Mouse (Mus musculus): ENCODE measurements around the gene Syngr3.

DNA sequence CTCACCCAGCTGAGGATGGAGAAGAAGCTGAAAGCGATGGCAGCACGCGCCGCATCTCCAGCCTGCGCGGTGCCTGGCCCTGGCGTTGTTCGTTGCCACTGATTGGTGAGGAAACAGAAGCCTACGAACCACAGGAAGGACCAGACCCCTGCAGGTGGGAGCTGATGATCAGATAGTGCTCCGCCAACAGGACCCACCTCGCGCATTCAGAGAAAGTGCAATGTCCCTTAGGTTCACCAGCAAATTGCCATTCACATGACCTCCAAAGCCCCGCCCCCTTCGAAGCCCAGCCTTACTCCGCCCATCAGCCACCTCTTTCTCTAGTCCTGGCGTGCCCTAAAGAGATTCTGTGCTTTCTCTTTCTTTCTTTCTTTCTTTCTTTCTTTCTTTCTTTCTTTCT, 3.2 kb downstream of the Syngr3 start:
- TF ChIP-seq SMC3 (IDR thresholded peaks at IDR 0.05; ENCODE audit: low read depth, low read length) (no peak), GABPA (IDR thresholded peaks at IDR 0.05; ENCODE audit: insufficient replicate concordance, low read depth, low read length) (no peak), CTCF (conservative IDR thresholded peaks at IDR 0.05 in 1 of 2, IDR thresholded peaks at IDR 0.05 in 1 of 2; ENCODE audit: low read depth in 2 of 2, low read length in 2 of 2) (no peak), NELFE (IDR thresholded peaks at IDR 0.05; ENCODE audit: low read depth, low read length) (no peak), POLR2A (IDR thresholded peaks at IDR 0.05; ENCODE audit: low read depth, low read length) (no peak)
